Mouse (Mus musculus) Patski (cell line): ENCODE results near the gene Vps37b. TPM values are rescaled to one million over a fixed set of nuclear protein-coding genes. Genes with fewer than 3 reads are reported as not detected.

Experiments used
- ATAC-seq: fragments of 100-300 bp; one replicate; pipeline ENCODE4 v1.8.0; 2021
- CTCF ChIA-PET: fragments of 350-600 bp; sonication (Branson Sonifier 250); formaldehyde crosslinking; loops from one replicate; lab custom pipeline; 2022; ENCODE audit warnings: inconsistent platforms; lab: Charles Lee
- POLR2A ChIA-PET: fragments of 350-600 bp; sonication (Branson Sonifier 250); formaldehyde crosslinking; loops from one replicate; lab custom pipeline; 2022; ENCODE audit warnings: antibody characterized with exemption, inconsistent platforms; lab: Charles Lee
- DNase-seq: peaks from one replicate; pipeline ENCODE4 v3.0.0-alpha.2; 2011; ENCODE audit warnings: low read depth, low spot score
- H3K27me3 ChIP-seq: fragments of 371-371 bp; one replicate; pipeline ENCODE4 v1.5.1; 2021
- CTCF ChIP-seq: fragments of 100-300 bp; IDR thresholded peaks from one replicate; pipeline ENCODE4 v1.5.1; 2021
- in situ Hi-C: fragments of 300-500 bp; cut with MboI; formaldehyde crosslinking; loops from 3 replicates; pipeline ENCODE4 v1.11.1; 2018; ENCODE audit warnings: low pct_unique_long_range_greater_than_20kb, mixed read lengths
- polyA plus RNA-seq: library from polyadenylated mRNA; unstranded; gene quantifications from one replicate; pipeline ENCODE4 v1.2.3, GENCODE M21; 2021

Vps37b gene
- polyA plus RNA-seq, 1 experiment from 2014 or later: 25.5 TPM

GRCm38 (mm10) chr5:123998370-123998769 lies 33.7 kb downstream of the Vps37b start:
- DNase-seq: no peak
- in situ Hi-C loops: no loop called here
- no peaks in the 10 kb centered on the region for H3K27me3 ChIP-seq
- TF ChIP-seq CTCF: no peak
- POLR2A ChIA-PET: interaction anchor here (1.1 kb wide), 1 partner anchor 90 kb away, joined by 3 read pairs; no protein-coding TSS in a partner anchor
- CTCF ChIA-PET: interaction anchor here (6.8 kb wide), 1 partner anchor 87 kb away, joined by 51 read pairs; no protein-coding TSS in a partner anchor
- ATAC-seq: no peak

- in situ Hi-C loops: no loop called here
- CTCF ChIA-PET: interaction anchor here (2.0 kb wide), 1 partner anchor 88 kb away, joined by 9 read pairs; no protein-coding TSS in a partner anchor
- no peak for TF ChIP-seq CTCF
- no peak for ATAC-seq
- POLR2A ChIA-PET: interaction anchor here (1.1 kb wide), 1 partner anchor 90 kb away, joined by 3 read pairs; no protein-coding TSS in a partner anchor
- no peaks in the 10 kb centered on the region for H3K27me3 ChIP-seq
- DNase-seq: no peak
These were observed 34.3 kb downstream of the Vps37b start for GRCm38 (mm10) chr5:123997811-123998210.

GRCm38 (mm10) chr5:123997211-123997751 lies 34.8 kb downstream of the Vps37b start:
- TF ChIP-seq CTCF: no peak
- ChIA-PET POLR2A (interaction anchor here (1.1 kb wide), 1 partner anchor 91 kb away, joined by 3 read pairs; no protein-coding TSS in a partner anchor), CTCF (interaction anchor here (0.7 to 2.0 kb wide), 4 partner anchors 21 to 88 kb away, joined by 3 to 9 read pairs (median 4); no protein-coding TSS in a partner anchor)
- H3K27me3 ChIP-seq: no peaks in the 10 kb centered on the region
- ATAC-seq: no peak
- in situ Hi-C loops: no loop called here
- no peak for DNase-seq

- POLR2A ChIA-PET: no interaction called here
- no peaks in the 10 kb centered on the region for H3K27me3 ChIP-seq
- in situ Hi-C loops: no loop called here
- TF ChIP-seq CTCF: no peak
- CTCF ChIA-PET: interaction anchor here (0.8 to 2.0 kb wide), 3 partner anchors 22 to 89 kb away, joined by 3 to 9 read pairs (median 3); no protein-coding TSS in a partner anchor
- ATAC-seq: no peak
- no peak for DNase-seq
These were observed 35.4 kb downstream of the Vps37b start for GRCm38 (mm10) chr5:123996695-123997094.

- H3K27me3 ChIP-seq: no peaks in the 10 kb centered on the region
- ChIA-PET CTCF (interaction anchor here (2.0 kb wide), 1 partner anchor 89 kb away, joined by 9 read pairs; no protein-coding TSS in a partner anchor), POLR2A (no interaction called here)
- no peak for TF ChIP-seq CTCF
- no peak for ATAC-seq
- in situ Hi-C loops: no loop called here
- no peak for DNase-seq
These were observed 35.9 kb downstream of the Vps37b start for GRCm38 (mm10) chr5:123996194-123996593.

GRCm38 (mm10) chr5:123995388-123995787 lies 36.7 kb downstream of the Vps37b start:
- POLR2A ChIA-PET: no interaction called here
- CTCF ChIA-PET: interaction anchor here (2.2 to 2.5 kb wide), 2 partner anchors 78 to 89 kb away, joined by 8 to 12 read pairs; no protein-coding TSS in a partner anchor
- in situ Hi-C loops: no loop called here
- no peaks in the 10 kb centered on the region for H3K27me3 ChIP-seq
- DNase-seq (no peak), ATAC-seq (no peak)
- no peak for TF ChIP-seq CTCF

GRCm38 (mm10) chr5:123994468-123994867 lies 37.6 kb downstream of the Vps37b start:
- no peak for ATAC-seq
- no peaks in the 10 kb centered on the region for H3K27me3 ChIP-seq
- CTCF ChIA-PET: interaction anchor here (2.2 to 2.9 kb wide), 3 partner anchors 48 to 90 kb away, joined by 8 to 19 read pairs (median 12); no protein-coding TSS in a partner anchor
- DNase-seq: no peak
- POLR2A ChIA-PET: interaction anchor here (1.0 kb wide), 1 partner anchor 10 kb away, joined by 3 read pairs; no protein-coding TSS in a partner anchor
- no peak for TF ChIP-seq CTCF
- in situ Hi-C loops: loop anchor here (5.0 kb wide), 2 partner anchors 42 to 167 kb away; no protein-coding TSS in a partner anchor

GRCm38 (mm10) chr5:123993263-123994036 lies 38.6 kb downstream of the Vps37b start:
- no peak for ATAC-seq
- POLR2A ChIA-PET: interaction anchor here (1.0 to 1.2 kb wide), 4 partner anchors 11 to 93 kb away, joined by 3 to 4 read pairs (median 4); partner anchors contain the start of gene Ccdc62
- no peaks in the 10 kb centered on the region for H3K27me3 ChIP-seq
- no peak for DNase-seq
- TF ChIP-seq CTCF: no peak
- CTCF ChIA-PET: interaction anchor here (1.5 to 2.9 kb wide), 9 partner anchors 10 to 91 kb away, joined by 4 to 19 read pairs (median 12); no protein-coding TSS in a partner anchor
- in situ Hi-C loops: loop anchor here (5.0 kb wide), 2 partner anchors 41 to 166 kb away; no protein-coding TSS in a partner anchor

GRCm38 (mm10) chr5:123992794-123993193 lies 39.3 kb downstream of the Vps37b start:
- ChIA-PET POLR2A (interaction anchor here (1.0 to 1.2 kb wide), 4 partner anchors 39 to 94 kb away, joined by 3 to 4 read pairs (median 4); partner anchors contain the start of genes Ccdc62 and Vps37b), CTCF (interaction anchor here (0.6 to 2.9 kb wide), 15 partner anchors 9 to 93 kb away, joined by 3 to 19 read pairs (median 6); no protein-coding TSS in a partner anchor)
- ATAC-seq: no peak
- peak; percentile 73 for DNase-seq
- H3K27me3 ChIP-seq: no peaks in the 10 kb centered on the region
- TF ChIP-seq CTCF: no peak
- in situ Hi-C loops: loop anchor here (5.0 kb wide), 2 partner anchors 40 to 165 kb away; no protein-coding TSS in a partner anchor
